Mouse (Mus musculus) G1E (cell line): ENCODE results near the gene Opn4. TPM values are rescaled to one million over a fixed set of nuclear protein-coding genes. Genes with fewer than 3 reads are reported as not detected.

ENCODE experiments used
- ATAC-seq: 2 replicates; pipeline ENCODE4 v1.8.0; 2016; ENCODE audit warnings: mild to moderate bottlenecking; ENCODE audit not compliant: insufficient number of reproducible peaks, poor library complexity, low FRiP score, severe bottlenecking; ENCODE audit errors: extremely low read depth
- DNase-seq: peaks from one replicate; pipeline ENCODE4 v3.0.0; 2012; ENCODE audit warnings: low spot score
- H3K27me3 ChIP-seq: 2 replicates; pipeline ENCODE4 v1.6.1; 2012; ENCODE audit warnings: mild to moderate bottlenecking, low read length, inconsistent platforms; ENCODE audit not compliant: insufficient read depth
- H3K36me3 ChIP-seq: replicated peaks from 2 replicates; pipeline ENCODE3; 2012; ENCODE audit warnings: mild to moderate bottlenecking, inconsistent platforms
- H3K4me1 ChIP-seq: 2 replicates; pipeline ENCODE4 v1.6.1; 2012; ENCODE audit warnings: low read depth, low read length, inconsistent platforms, mixed read lengths; ENCODE audit not compliant: insufficient read depth
- H3K4me3 ChIP-seq: 2 replicates; pipeline ENCODE4 v1.5.1; 2012; ENCODE audit warnings: low read depth, mild to moderate bottlenecking, inconsistent platforms, low read length, moderate library complexity, mixed read lengths
- H3K9me3 ChIP-seq: replicated peaks from 2 replicates; pipeline ENCODE4 v1.6.1; 2012; ENCODE audit warnings: inconsistent platforms
- CTCF ChIP-seq: IDR thresholded peaks from 2 replicates; pipeline ENCODE4 v1.5.1; 2012; ENCODE audit warnings: low read depth, low read length, inconsistent platforms, mixed read lengths
- GATA1 ChIP-seq: IDR thresholded peaks from 2 replicates; pipeline ENCODE4 v1.6.1; 2012; ENCODE audit warnings: borderline replicate concordance, low read length, inconsistent platforms, mixed read lengths
- GATA2 ChIP-seq: IDR thresholded peaks from 2 replicates; pipeline ENCODE4 v1.6.1; 2012; ENCODE audit warnings: low read depth, low read length, inconsistent platforms, borderline replicate concordance
- POLR2AphosphoS5 ChIP-seq: IDR thresholded peaks from 2 replicates; pipeline ENCODE4 v1.6.1; 2012; ENCODE audit warnings: low read depth, low read length, inconsistent platforms; ENCODE audit not compliant: insufficient replicate concordance
- TAL1 ChIP-seq: conservative IDR thresholded peaks from 2 replicates; pipeline ENCODE4 v1.6.1; 2012; ENCODE audit warnings: low read depth, low read length, inconsistent platforms, mixed read lengths
- polyA plus RNA-seq: library from polyadenylated mRNA; stranded (reverse); fragments of >175 nt; gene quantifications from 2 replicates; pipeline ENCODE4 v1.2.3, GENCODE M21; 2012
- total RNA-seq, 2 experiments: library from RNA; stranded (forward) in 1 of 2; stranded (reverse) in 1 of 2; fragments of 200-1000 nt in 1 of 2; fragments of >200 nt in 1 of 2; fragmentation: Nextera tagmentation in 1 of 2; gene quantifications; 2 replicates each; pipeline ENCODE4 v1.2.3; 2014 to 2017

Gene Opn4
- total and polyA plus RNA-seq, 3 experiments = 0.05 TPM; not detected in 2

- TF ChIP-seq POLR2AphosphoS5 (no peak), CTCF (no peak), TAL1 (no peak), GATA1 (no peak), GATA2 (no peak)
- DNase-seq = no peak
- no peaks in the 10 kb centered on the region for H3K9me3 ChIP-seq
- no peaks in the 10 kb centered on the region for H3K36me3 ChIP-seq
- ATAC-seq = no peak
- peaks cover 11% of the 10 kb centered on the region; the same call in 1 of the 2 replicates for H3K27me3 ChIP-seq
- peaks cover 21% of the 10 kb centered on the region for H3K4me1 ChIP-seq
- H3K4me3 ChIP-seq = peak overlapping the region; percentile 52; the same call in 1 of the 2 replicates
Observed at GRCm38 (mm10) chr14:34615082-34615481, 15.1 kb upstream of the Opn4 start.

DNA sequence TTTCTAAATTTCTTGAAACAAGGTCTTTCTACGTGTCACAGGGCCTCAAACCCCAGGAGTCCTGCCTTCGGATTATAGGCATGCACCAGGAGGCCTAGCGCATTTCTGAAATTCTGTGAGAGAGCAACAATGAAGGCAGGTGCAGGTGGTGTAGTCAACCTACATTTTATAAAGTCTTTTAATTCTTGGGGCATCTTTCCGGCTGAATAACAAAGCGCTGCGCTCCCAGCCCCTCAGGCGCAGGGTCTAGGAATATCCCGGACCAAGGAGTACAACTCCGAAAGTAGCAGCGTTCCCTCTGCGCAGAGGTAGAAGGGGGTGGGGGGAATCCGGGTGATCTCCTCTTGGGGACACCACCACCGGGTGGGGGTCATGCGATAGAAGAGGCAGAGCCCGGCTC, 14.6 kb upstream of the Opn4 start:
- DNase-seq (no peak), ATAC-seq (no peak)
- TF ChIP-seq POLR2AphosphoS5 (no peak), GATA2 (no peak), GATA1 (no peak), TAL1 (no peak), CTCF (no peak)
- peaks cover 11% of the 10 kb centered on the region; the same call in 1 of the 2 replicates for H3K27me3 ChIP-seq
- peak overlapping the region; percentile 52; the same call in 1 of the 2 replicates for H3K4me3 ChIP-seq
- H3K36me3 ChIP-seq = no peaks in the 10 kb centered on the region
- H3K4me1 ChIP-seq = peaks cover 21% of the 10 kb centered on the region
- no peaks in the 10 kb centered on the region for H3K9me3 ChIP-seq

DNA sequence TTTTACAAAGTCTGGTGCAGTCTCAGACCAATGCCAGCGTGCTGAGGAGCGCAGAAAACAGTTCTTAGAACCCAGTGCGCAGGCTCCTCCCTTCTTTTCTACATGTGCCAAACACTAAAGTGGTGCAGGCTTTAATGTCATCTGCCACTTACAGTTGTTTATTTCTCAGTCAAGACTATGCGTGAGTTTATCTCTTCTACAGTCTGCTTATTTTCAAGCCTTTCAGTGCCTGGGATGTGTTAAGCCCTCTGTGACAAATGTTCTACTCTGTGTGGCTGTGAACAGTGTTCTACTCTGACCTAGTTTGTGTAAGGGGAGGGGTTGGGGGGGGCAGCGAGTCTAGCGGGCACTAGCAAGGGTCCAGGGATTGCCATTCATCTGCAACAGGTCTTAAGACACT, 13.6 kb upstream of the Opn4 start:
- ATAC-seq = no peak
- no peak for DNase-seq
- Histone ChIP-seq H3K27me3 (peaks cover 11% of the 10 kb centered on the region; the same call in 1 of the 2 replicates), H3K4me1 (peaks cover 15% of the 10 kb centered on the region), H3K4me3 (no peak overlapping the region), H3K9me3 (no peaks in the 10 kb centered on the region), H3K36me3 (no peaks in the 10 kb centered on the region)
- TF ChIP-seq GATA1 = no peak
- TF ChIP-seq CTCF = no peak
- no peak for TF ChIP-seq GATA2
- TF ChIP-seq POLR2AphosphoS5 = no peak
- no peak for TF ChIP-seq TAL1

- DNase-seq (no peak), ATAC-seq (no peak)
- TF ChIP-seq POLR2AphosphoS5 = no peak
- TF ChIP-seq GATA2 = no peak
- no peak for TF ChIP-seq CTCF
- no peak for TF ChIP-seq TAL1
- no peak for TF ChIP-seq GATA1
Observed at GRCm38 (mm10) chr14:34612222-34612621, 12.3 kb upstream of the Opn4 start.

GRCm38 (mm10) chr14:34611591-34611990, 11.6 kb upstream of the Opn4 start:
- ATAC-seq (no peak), DNase-seq (no peak)
- H3K4me1 ChIP-seq = peaks cover 12% of the 10 kb centered on the region; the same call in 1 of the 2 replicates
- H3K4me3 ChIP-seq = no peak overlapping the region
- TF ChIP-seq TAL1 = no peak
- TF ChIP-seq GATA2 = no peak
- TF ChIP-seq POLR2AphosphoS5 = no peak
- no peak for TF ChIP-seq CTCF
- no peak for TF ChIP-seq GATA1
- peaks cover 16% of the 10 kb centered on the region; the same call in 1 of the 2 replicates for H3K27me3 ChIP-seq
- no peaks in the 10 kb centered on the region for H3K36me3 ChIP-seq
- H3K9me3 ChIP-seq = no peaks in the 10 kb centered on the region

More at GRCm38 (mm10) chr14:34612222-34612621, 12.3 kb upstream of the Opn4 start:
- Histone ChIP-seq H3K4me1 (peaks cover 13% of the 10 kb centered on the region; the same call in 1 of the 2 replicates), H3K9me3 (no peaks in the 10 kb centered on the region), H3K36me3 (no peaks in the 10 kb centered on the region), H3K4me3 (no peak overlapping the region), H3K27me3 (peaks cover 17% of the 10 kb centered on the region; the same call in 1 of the 2 replicates)

DNA sequence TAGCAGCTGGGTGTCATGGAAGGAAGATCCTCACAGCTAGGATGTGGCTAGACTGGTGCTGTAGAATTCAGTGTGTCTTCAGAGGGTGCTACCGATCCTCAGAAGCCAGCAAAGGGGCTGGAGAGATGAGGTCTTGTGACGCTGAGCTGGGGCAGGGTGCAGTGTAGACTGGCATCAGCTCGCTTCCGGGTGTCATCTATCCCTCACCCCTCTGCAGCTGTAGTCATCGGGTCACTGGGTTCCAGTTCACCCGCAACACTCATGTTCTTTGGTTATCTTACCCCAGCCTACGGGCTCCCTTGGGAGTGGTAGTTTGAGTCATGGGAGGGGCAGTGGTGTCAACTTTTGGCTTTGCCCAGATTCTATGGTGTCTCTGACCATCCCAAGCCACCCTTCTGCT, 2.0 kb upstream of the Opn4 start:
- Histone ChIP-seq H3K4me3 (no peak overlapping the region), H3K36me3 (no peaks in the 10 kb centered on the region), H3K27me3 (peaks cover 9% of the 10 kb centered on the region), H3K9me3 (no peaks in the 10 kb centered on the region), H3K4me1 (no peaks in the 10 kb centered on the region)
- ATAC-seq (no peak), DNase-seq (no peak)
- no peak for TF ChIP-seq GATA2
- no peak for TF ChIP-seq TAL1
- no peak for TF ChIP-seq CTCF
- TF ChIP-seq GATA1 = no peak
- no peak for TF ChIP-seq POLR2AphosphoS5
